Mouse (Mus musculus) thymus, postnatal 0 days (tissue): ENCODE measurements around the gene Relch. TPM values are rescaled to one million over a fixed set of nuclear protein-coding genes. Genes with fewer than 3 reads are reported as not detected.

Experiments
- DNase-seq: peaks from one replicate; pipeline ENCODE4 v3.0.0-alpha.2; 2015; ENCODE audit warnings: low spot score
- polyA plus RNA-seq: library from polyadenylated mRNA; unstranded; fragments of >200 nt; fragmentation: Nextera tagmentation; extraction: Ambion mirVana; gene quantifications from 2 replicates; pipeline ENCODE4 v1.2.1, GENCODE M21; 2015

Relch gene
- polyA plus RNA-seq, 1 experiment from 2014 or later, result 35.0 TPM

GRCm38 (mm10) chr1:105790103-105790502 is 126.4 kb downstream of the Relch start:
- DNase-seq, result no peak

- DNase-seq, result no peak
Observed at GRCm38 (mm10) chr1:105794670-105795069, 131.0 kb downstream of the Relch start.

GRCm38 (mm10) chr1:105795705-105796104 is 132.0 kb downstream of the Relch start:
- no peak for DNase-seq

- DNase-seq, result no peak
Observed at GRCm38 (mm10) chr1:105800570-105800969, 136.9 kb downstream of the Relch start.

GRCm38 (mm10) chr1:105801252-105801651 is 137.6 kb downstream of the Relch start:
- no peak for DNase-seq

- peak; percentile 50 for DNase-seq
Observed at GRCm38 (mm10) chr1:105802941-105803340, 139.3 kb downstream of the Relch start.

- DNase-seq, result no peak
Observed at GRCm38 (mm10) chr1:105804285-105804684, 140.6 kb downstream of the Relch start.

Other genes with a start within 250 kb of the Relch start
- gene Pign, start 184 bp upstream of the Relch start, polyA plus RNA-seq, result 6.8 and 8.2 TPM in 2 replicates
- 3.7 TPM in 2 replicates for gene Tnfrsf11a, start 116.9 kb downstream of the Relch start, polyA plus RNA-seq